Mouse (Mus musculus) E14TG2a.4 (cell line): ENCODE results near the gene Adora3.

Experiments
- CTCF ChIP-seq: conservative IDR thresholded peaks from 2 replicates; pipeline ENCODE4 v1.5.1; 2014; ENCODE audit warnings: low read length
- NANOG ChIP-seq: IDR thresholded peaks from 2 replicates; pipeline ENCODE4 v1.6.1; 2014; ENCODE audit warnings: borderline replicate concordance, low read length, mixed read lengths

DNA sequence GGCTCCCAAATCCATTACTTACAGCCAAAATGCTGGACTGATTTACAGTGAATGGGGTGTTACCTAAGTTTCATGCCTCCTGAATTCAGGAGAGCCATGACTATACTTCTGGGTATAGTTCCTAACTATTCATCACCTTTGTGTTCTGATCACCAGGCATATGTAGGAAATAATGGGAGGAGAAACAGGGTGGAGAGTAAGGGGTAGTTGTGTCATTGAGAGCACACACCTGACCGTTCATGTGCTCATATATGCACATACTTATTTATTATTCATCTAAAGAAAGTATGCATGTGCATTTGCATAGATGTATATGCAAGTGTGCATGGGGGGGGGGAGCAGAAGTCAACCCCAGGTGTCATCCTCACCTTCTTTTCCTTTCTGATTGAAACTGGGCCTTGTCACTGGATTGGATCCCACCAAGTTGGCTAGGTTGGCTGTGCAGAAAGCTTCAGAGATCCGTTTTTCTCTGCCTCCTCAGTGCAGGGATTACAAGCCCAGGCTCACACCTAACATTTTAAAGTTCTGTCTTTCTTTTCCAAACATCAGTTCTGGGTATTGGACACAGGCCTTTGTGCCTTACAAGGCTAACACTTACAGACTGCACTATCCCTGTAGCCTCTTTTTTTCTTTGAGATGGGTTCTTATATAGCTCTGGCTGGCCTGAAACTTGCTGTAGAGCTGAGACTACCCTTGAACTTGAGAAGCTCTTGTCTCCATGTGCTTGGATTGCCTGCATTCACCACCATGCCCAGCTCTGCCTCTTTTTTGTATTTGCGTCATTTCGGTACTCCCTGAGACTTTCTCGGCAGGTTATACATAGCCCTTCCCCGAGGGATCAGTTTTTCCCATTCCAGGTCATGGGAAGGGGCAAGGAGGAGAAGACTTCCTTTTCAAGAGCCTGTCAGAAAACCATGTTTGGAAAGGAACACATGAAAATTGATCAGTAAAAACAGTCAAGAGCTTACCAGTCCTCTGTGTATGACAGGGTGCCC, 3.1 kb downstream of the Adora3 start:
- TF ChIP-seq CTCF (no peak), NANOG (no peak)
